Mouse (Mus musculus) heart, embryonic 10.5 days (tissue): ENCODE data around the gene Efs. TPM values are rescaled to one million over a fixed set of nuclear protein-coding genes. Genes with fewer than 3 reads are reported as not detected.

Experiments
- DNase-seq: peaks from one replicate; pipeline ENCODE4 v3.0.0-alpha.2; 2017; ENCODE audit warnings: low spot score
- H3K27ac ChIP-seq: fragments of 300-500 bp; sonication (generic); 2 replicates; pipeline ENCODE4 v1.5.1; 2016; ENCODE audit warnings: mild to moderate bottlenecking
- H3K27me3 ChIP-seq: fragments of 300-500 bp; sonication (generic); 2 replicates; pipeline ENCODE4 v1.6.1; 2016; ENCODE audit warnings: mild to moderate bottlenecking; ENCODE audit not compliant: poor library complexity, insufficient read depth, severe bottlenecking
- H3K36me3 ChIP-seq: fragments of 300-500 bp; sonication (generic); 2 replicates; pipeline ENCODE4 v1.6.1; 2016; ENCODE audit warnings: mild to moderate bottlenecking, moderate library complexity
- H3K4me1 ChIP-seq: fragments of 300-500 bp; sonication (generic); 2 replicates; pipeline ENCODE4 v1.6.1; 2016; ENCODE audit warnings: mild to moderate bottlenecking
- H3K4me3 ChIP-seq: fragments of 300-500 bp; sonication (generic); 2 replicates; pipeline ENCODE4 v1.5.1; 2016; ENCODE audit warnings: mild to moderate bottlenecking, moderate library complexity
- H3K9me3 ChIP-seq: fragments of 300-500 bp; sonication (generic); 2 replicates; pipeline ENCODE4 v1.6.1; 2016; ENCODE audit warnings: mild to moderate bottlenecking, moderate library complexity
- WGBS: fragments of 180-500 bp; shearing (Covaris S2); methylation state at CpG from one replicate; pipeline ENCODE4 v1.1.7; 2016; 5-methylcytosine and 5-hydroxymethylcytosine counted together
- polyA plus RNA-seq: library from polyadenylated mRNA; unstranded; fragments of >200 nt; fragmentation: Nextera tagmentation; extraction: Ambion mirVana; gene quantifications from 2 replicates; pipeline ENCODE4 v1.2.1, GENCODE M21; 2016

Efs gene
- polyA plus RNA-seq, 1 experiment from 2014 or later: 23.5 TPM

DNA sequence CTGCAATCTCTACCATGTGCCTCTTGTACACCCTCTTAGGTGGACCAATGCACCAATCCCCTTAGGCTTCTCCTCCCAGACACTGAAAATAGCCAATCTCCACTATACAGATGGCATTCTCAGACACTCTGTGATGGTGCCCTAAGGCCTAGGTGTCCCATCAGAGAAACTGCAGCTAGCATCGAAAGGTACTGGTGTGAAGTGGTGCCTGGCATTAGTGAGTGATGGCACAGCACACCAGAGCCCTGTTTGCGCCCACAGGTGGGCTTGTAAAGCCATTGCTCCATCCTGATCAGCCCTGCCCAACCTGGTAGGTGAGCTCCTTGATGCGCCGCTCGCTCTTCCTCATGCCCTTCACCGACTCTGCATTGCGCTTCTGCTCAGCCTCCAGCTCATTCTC lies 18.0 kb upstream of the Efs start:
- H3K4me3 ChIP-seq: no peak overlapping the region
- peaks cover 9% of the 10 kb centered on the region; the same call in 1 of the 2 replicates for H3K4me1 ChIP-seq
- no peaks in the 10 kb centered on the region for H3K9me3 ChIP-seq
- H3K36me3 ChIP-seq: peaks cover 86% of the 10 kb centered on the region
- H3K27ac ChIP-seq: no peak overlapping the region
- DNase-seq: no peak
- H3K27me3 ChIP-seq: no peaks in the 10 kb centered on the region
- WGBS: 87% methylated on average over 7 of the region's 7 CpGs

DNA sequence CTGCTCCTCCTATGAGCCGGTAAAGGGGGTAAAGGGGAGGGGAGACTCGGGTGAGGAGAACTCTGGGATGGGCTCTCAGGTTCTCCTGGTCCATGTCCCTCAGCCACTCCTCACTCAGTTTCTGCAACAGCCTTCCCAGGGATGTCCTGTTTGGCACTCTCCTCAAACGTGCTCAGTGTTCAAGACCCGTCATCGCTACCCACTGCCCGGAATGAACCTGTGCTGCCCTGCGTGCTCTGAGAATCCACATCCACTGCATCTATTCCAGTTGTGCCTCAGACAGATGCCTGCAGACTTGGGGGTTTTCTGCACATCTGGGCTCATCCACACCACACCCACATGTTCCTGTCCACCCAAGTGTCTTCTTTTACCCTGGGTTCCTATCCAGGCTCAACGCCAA lies 16.6 kb upstream of the Efs start:
- 69% methylated on average over 8 of the region's 8 CpGs for WGBS

DNA sequence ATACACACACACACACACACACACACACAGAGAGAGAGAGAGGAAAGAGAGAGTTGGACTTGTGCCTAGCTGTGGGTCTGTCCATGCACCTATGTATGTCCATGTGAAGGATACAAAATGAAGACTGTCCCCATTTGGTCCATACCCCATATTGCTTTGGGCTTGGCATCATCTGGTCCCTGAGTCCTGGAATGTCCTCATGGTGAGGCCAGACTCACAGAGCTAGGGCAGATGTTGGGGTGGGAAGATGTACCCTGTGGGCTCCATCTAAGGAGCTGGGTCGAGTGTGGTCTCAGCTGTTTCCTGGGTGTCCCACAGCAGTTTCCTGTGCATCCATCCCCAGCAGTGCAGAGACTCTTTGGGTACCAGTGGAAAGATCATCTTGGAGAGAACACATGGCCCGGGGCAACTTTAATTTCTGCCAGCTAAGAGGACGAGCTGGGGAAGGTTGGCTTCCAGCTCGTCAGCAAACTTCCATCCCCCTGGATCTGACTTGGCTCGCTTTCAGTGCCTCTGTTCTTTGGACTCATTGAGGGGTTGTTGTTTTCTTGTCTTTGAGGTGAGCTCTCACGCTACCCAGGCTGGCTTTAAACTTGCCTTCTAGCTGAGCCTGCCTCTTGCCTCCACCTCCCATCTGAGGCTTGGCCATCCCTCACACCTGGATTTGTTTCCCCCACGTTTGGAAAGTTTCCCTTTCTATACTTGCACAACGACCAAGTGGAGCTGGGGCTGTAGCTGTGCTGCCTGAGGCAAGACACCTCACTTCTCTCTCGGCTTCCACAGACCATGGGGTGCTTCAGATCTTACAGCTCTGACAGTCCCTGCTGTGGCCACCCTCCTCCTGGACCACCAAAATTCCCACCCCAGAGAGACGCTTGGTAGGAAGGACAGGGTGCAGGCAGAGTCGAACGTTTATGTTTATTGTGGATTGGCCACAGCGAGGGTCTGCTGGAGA lies 15.4 kb upstream of the Efs start:
- Histone ChIP-seq H3K27me3 (no peaks in the 10 kb centered on the region; the same call in 1 of the 2 replicates), H3K27ac (no peak overlapping the region), H3K4me1 (peaks cover 8% of the 10 kb centered on the region), H3K4me3 (no peak overlapping the region), H3K36me3 (peaks cover 60% of the 10 kb centered on the region), H3K9me3 (no peaks in the 10 kb centered on the region)
- no peak for DNase-seq
- 57% methylated on average over 13 of the region's 13 CpGs for WGBS

More for the DNA sequence above, 16.6 kb upstream of the Efs start:
- DNase-seq: no peak
- Histone ChIP-seq H3K27ac (no peak overlapping the region), H3K4me1 (0 out of 2 replicates have a peak, but pooled peaks cover 3% of the 10 kb centered on the region), H3K36me3 (peaks cover 71% of the 10 kb centered on the region), H3K27me3 (no peaks in the 10 kb centered on the region), H3K4me3 (no peak overlapping the region), H3K9me3 (no peaks in the 10 kb centered on the region)

DNA sequence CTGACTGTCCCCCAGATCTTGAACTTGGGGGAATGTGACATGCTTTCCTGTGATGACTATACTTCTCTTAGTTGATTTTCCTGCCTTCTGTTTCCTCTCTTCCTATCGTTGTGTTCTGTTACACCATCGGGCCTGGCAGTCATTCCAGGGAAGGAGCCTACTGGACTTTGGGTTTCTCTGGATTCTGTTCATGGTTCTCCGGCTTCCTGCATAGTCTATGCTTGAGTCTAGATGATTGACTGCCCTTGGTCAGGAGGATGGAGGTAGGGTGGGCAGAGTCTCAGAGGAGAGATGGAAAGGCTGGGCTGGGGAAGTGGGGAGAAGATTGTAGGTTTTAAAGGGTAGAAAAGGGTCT lies 14.2 kb upstream of the Efs start:
- Histone ChIP-seq H3K27ac (no peak overlapping the region), H3K27me3 (peaks cover 4% of the 10 kb centered on the region), H3K36me3 (peaks cover 49% of the 10 kb centered on the region), H3K9me3 (no peaks in the 10 kb centered on the region), H3K4me3 (no peak overlapping the region), H3K4me1 (peaks cover 13% of the 10 kb centered on the region)
- DNase-seq: no peak
- WGBS: 55% methylated on average over 3 of the region's 3 CpGs

DNA sequence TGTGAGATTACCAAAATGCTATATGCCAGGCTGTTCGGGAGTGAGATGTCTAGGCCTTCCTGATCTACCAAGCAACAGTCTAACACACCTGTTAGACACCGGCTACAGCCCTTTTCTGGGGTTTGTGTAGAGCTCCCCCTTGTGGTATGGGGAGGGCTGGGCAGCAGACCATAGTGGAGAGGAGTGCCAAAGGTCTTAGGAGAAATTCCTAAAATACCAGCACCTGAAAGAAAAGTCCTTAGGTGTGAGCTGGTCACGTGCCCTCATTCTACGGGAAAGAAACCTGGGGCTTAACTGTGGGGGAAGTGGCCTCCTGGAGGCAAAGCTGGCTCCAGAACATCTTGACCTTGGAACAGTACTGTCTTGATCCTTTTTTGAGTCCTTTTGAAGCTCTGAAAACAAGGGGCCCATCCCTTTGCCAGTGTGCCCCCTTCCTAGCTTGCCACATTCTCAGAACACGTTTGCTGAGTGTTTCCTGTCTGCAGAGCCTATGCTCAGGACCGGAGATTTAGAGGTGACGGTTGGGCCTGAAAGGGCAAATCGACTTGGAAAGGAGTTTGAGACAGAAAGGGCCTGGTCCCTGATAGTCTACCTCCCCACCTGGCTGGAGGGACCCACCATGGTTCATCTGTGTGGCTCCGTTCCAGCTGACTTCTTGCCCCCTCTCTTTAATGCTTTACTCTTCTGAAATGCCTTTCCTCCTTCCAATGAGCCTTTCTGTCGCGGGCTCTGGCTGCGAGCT lies 13.7 kb upstream of the Efs start:
- Histone ChIP-seq H3K27ac (no peak overlapping the region), H3K27me3 (peaks cover 9% of the 10 kb centered on the region), H3K4me1 (peaks cover 15% of the 10 kb centered on the region), H3K4me3 (no peak overlapping the region), H3K36me3 (peaks cover 43% of the 10 kb centered on the region), H3K9me3 (no peaks in the 10 kb centered on the region)
- 37% methylated on average over 12 of the region's 12 CpGs for WGBS
- DNase-seq: no peak

DNA sequence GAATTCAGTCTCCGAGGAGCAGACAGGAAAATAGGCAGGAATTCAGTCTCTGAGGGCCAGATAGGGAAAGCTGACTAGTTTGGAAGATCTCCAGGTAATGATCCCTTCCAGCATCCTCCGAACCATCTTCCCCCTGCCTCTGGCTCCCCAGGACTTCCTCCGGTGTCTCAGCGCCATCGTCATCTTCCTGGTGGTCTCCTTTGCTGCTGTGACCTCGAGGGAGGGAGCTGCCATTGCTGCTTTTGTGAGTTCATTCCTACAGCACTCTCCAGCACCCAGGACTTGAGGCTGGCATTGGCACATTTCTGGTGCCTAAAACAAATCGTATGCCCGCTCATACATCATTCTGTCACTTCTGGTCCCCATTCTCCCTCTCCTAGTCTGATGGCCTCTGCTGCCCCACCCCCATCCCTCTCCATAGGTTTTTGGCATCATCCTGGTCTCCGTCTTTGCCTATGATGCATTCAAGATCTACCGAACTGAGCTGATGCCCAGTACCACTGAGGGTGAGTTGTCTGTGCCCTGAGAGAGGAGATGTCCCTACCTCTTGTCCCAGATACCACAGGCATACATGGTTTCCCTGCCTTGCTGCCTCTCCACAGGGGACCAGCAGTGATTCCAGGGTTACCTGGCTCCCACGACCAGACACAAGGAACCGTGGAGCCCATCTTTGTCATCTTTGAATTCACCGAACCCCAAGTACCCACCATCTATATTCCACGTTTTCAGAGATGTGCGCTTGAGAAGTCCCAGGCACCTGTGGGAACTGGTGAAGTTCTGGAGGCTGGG lies 12.7 kb upstream of the Efs start:
- Histone ChIP-seq H3K4me3 (no peak overlapping the region), H3K4me1 (peaks cover 15% of the 10 kb centered on the region), H3K27me3 (peaks cover 9% of the 10 kb centered on the region), H3K9me3 (no peaks in the 10 kb centered on the region), H3K36me3 (peaks cover 35% of the 10 kb centered on the region), H3K27ac (0 out of 2 replicates have a peak overlapping the region, but pooled peaks have one; percentile 7)
- DNase-seq: no peak
- WGBS: 61% methylated on average over 15 of the region's 15 CpGs

DNA sequence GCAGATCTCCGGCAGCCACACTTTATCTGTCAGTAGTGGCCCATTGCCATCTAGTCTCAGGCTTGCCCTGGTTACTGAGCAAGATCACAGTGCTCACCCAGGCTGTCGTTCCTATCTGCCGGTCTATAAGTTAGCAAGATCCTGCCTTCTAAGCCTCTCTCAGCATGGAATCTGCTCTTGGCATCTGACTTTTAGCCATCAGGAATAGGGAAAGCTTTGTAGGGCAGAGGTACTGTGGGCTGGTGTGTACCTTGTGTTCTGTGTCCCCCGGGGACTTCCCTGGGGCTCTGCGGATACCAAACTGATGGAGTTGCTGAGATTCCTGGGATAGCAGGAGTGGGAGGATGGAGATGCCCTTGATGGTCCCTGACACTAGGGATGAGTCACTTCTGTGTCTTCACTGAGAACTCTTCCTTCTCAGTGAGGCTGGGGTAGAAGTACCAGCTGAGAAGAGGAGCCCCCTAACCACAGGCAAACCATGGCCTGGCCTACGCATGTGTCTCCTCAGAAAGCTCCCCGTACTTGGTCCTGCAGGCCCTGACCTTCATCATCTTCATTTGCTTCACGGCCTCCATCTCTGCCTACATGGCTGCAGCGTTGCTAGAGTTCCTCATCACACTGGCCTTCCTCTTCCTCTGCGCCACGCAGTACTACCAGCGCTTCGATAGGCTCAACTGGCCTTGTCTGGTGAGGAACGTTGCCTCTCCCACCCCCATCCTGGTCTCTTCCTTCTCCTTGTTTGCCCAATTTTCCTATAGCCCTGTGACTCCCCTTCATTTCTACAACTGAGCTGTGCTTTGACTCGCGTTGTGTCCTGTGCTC lies 11.6 kb upstream of the Efs start:
- Histone ChIP-seq H3K27me3 (peaks cover 9% of the 10 kb centered on the region), H3K4me1 (peaks cover 21% of the 10 kb centered on the region), H3K36me3 (peaks cover 24% of the 10 kb centered on the region), H3K9me3 (no peaks in the 10 kb centered on the region), H3K4me3 (no peak overlapping the region), H3K27ac (no peak overlapping the region)
- 68% methylated on average over 16 of the region's 16 CpGs for WGBS
- no peak for DNase-seq

DNA sequence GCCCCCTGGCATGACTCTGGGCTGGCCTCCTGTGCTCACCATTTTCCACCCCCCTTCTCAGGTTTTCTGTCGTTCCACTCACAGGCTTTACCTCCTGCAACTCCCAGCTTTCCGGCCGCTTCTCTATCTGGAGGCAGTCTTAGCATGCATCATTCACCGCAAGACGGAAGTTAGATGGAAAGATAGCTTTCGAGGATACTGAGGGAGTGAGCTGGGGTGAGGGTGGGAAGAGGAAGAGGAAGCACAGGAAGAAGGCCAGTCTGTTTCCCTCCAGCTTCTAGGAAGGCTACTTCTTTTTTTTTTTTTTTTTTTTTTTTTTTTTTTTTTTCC lies 10.9 kb upstream of the Efs start:
- peaks cover 9% of the 10 kb centered on the region for H3K27me3 ChIP-seq
- no peaks in the 10 kb centered on the region for H3K9me3 ChIP-seq
- H3K4me1 ChIP-seq: peaks cover 22% of the 10 kb centered on the region
- H3K36me3 ChIP-seq: peaks cover 16% of the 10 kb centered on the region
- no peak overlapping the region for H3K27ac ChIP-seq
- WGBS: 30% methylated on average over 6 of the region's 6 CpGs
- no peak for DNase-seq
- H3K4me3 ChIP-seq: no peak overlapping the region

DNA sequence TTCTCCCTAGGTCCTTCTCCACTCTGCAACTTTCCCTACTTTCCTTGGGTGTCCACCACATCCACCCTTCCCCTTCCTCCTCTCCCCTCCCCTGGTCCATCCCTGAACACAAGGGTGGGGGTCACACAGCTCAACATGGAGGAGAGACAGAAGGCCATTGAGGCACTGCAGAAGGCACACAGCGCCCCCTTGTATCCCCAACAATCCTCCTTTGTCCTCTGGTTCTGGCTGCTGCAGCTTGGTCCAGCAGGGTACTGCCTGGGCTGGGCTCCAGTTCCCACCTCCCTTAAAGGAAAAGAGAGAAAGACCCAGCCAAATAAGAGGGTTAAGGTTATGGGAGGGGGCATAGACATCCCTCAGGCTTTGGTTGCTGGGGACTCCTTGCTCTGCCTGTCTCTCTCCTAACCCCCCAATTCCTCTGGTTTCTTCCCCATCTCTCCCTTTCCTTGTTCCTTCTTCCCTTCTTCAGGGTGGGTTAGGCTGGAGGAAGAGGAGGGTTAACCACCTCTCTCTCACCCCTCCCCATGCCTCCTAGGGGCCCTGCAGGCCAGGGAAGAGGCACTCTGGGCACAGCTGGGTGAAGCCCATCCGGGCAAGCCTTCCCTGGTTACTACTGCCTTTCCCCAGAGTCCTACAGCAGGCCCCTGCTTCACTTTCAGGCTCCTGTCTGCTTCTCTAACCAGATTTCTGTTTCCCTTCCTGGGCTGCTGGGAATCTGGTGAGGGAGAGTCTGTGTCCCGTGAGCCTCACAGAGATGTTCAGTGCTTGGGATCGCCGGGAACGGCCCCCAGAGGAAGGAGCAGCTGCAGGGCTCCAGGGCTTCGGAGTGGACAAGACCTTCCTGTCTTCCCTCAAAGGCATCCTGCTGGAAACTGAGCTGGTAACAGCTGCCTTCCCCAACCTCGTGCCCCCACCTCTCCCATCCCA lies 10.2 kb upstream of the Efs start, which contains the start of gene Cmtm5:
Gene Cmtm5 (plus strand): TSS at position 358 of the 927 bp plus-strand sequence.
- H3K27ac ChIP-seq: peak within 1 kb of the TSS; percentile 62
- H3K9me3 ChIP-seq: no peaks in the 10 kb centered on the region
- H3K4me3 ChIP-seq: 0 out of 2 replicates have a peak within 1 kb of the TSS, but pooled peaks have one; percentile 9
- peaks cover 22% of the 10 kb centered on the region for H3K4me1 ChIP-seq
- peaks cover 9% of the 10 kb centered on the region for H3K27me3 ChIP-seq
- 34% methylated on average over 8 of the region's 8 CpGs for WGBS
- peaks cover 10% of the 10 kb centered on the region for H3K36me3 ChIP-seq
- no peak for DNase-seq

DNA sequence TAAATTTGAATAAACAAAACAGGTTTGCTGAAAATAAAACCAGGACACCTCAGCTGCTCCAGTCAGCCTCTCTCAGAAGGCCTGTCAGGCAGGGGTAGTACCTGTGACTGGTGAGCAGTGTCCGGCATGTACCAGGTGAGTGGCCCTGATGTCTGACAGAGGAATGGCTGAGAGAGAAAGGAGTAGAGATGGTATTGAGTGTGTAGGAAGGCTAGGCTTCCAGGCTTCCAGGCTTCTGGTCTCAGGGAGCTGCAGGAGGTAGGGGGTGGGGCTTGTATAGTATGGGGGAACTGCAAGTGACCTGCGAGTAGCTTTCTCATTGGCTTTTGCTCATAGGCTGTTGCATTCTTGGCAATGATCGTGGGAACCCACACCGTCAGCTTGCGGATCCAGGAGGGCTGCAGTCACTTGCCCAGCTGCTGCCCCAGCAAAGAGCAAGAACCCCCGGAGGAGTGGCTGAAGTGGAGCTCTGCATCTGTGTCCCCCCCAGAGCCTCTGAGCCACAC lies 6.8 kb upstream of the Efs start, which contains the start of gene Il25:
Gene Il25 (plus strand): TSS at position 51 of the 506 bp plus-strand sequence.
- no peaks in the 10 kb centered on the region for H3K36me3 ChIP-seq
- peaks cover 34% of the 10 kb centered on the region for H3K4me1 ChIP-seq
- H3K9me3 ChIP-seq: no peaks in the 10 kb centered on the region
- 34% methylated on average over 6 of the region's 6 CpGs for WGBS
- peaks cover 20% of the 10 kb centered on the region for H3K27me3 ChIP-seq
- DNase-seq: no peak
- H3K4me3 ChIP-seq: no peak within 1 kb of the TSS
- H3K27ac ChIP-seq: no peak within 1 kb of the TSS

DNA sequence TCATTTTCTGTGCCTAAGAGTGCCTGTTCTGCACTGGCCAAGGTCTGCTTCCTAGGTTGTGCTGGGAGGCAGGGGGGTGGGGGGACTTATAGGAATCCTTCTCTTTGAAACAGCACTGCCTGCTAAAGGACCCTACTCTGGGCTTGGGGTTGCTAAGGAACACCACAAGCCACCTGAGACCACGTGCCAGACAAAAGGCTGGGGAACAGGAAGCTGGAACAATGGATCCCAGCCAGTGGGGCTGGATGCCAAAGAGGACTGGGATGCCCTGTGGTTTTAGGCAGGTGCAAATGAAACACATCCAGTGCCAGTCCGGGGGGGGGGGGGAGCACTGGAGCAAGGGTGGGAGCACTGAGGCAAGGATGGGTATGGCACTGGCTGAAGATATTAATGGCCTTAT lies 4.5 kb upstream of the Efs start:
- no peaks in the 10 kb centered on the region for H3K36me3 ChIP-seq
- H3K9me3 ChIP-seq: no peaks in the 10 kb centered on the region
- no peak overlapping the region for H3K27ac ChIP-seq
- 26% methylated on average over 2 of the region's 2 CpGs for WGBS
- H3K4me3 ChIP-seq: no peak overlapping the region
- H3K27me3 ChIP-seq: peaks cover 28% of the 10 kb centered on the region; the same call in 1 of the 2 replicates
- DNase-seq: no peak
- peaks cover 45% of the 10 kb centered on the region for H3K4me1 ChIP-seq
